Mouse (Mus musculus): ENCODE measurements around the gene Tspan15. TPM values are rescaled to one million over a fixed set of nuclear protein-coding genes. Genes with fewer than 3 reads are reported as not detected.

The Tspan15 gene
- polyA plus RNA-seq, 1 experiment, result 177 TPM

GRCm38 (mm10) chr10:62183053-62183452, 48.0 kb downstream of the Tspan15 start:
- peak; percentile 92 for DNase-seq
- TF ChIP-seq POLR2A (IDR thresholded peaks at IDR 0.05; ENCODE audit: borderline replicate concordance, extremely low read depth, low read depth, low read length) (no peak), CTCF (IDR thresholded peaks at IDR 0.05; ENCODE audit: insufficient read depth, low read length) (peak; percentile 100)
- no peaks in the 10 kb centered on the region for H3K4me1 ChIP-seq (ENCODE audit: control insufficient read depth, insufficient read depth, low read length)
- WGBS, result 1% methylated on average over 10 of the region's 10 CpGs
- no peak overlapping the region for H3K4me3 ChIP-seq (replicated peaks; ENCODE audit: extremely low read depth, low read depth, low read length)

- no peak for TF ChIP-seq CTCF (IDR thresholded peaks at IDR 0.05; ENCODE audit: insufficient read depth, low read length)
- no peak for TF ChIP-seq POLR2A (IDR thresholded peaks at IDR 0.05; ENCODE audit: borderline replicate concordance, extremely low read depth, low read depth, low read length)
- Histone ChIP-seq H3K4me3 (replicated peaks; ENCODE audit: extremely low read depth, low read depth, low read length) (no peak overlapping the region), H3K4me1 (ENCODE audit: control insufficient read depth, insufficient read depth, low read length) (no peaks in the 10 kb centered on the region)
- WGBS, result 58% methylated on average over 6 of the region's 6 CpGs
- DNase-seq, result no peak
Observed at GRCm38 (mm10) chr10:62182471-62183014, 48.5 kb downstream of the Tspan15 start.

- Histone ChIP-seq H3K4me1 (ENCODE audit: control insufficient read depth, insufficient read depth, low read length) (no peaks in the 10 kb centered on the region), H3K4me3 (replicated peaks; ENCODE audit: extremely low read depth, low read depth, low read length) (no peak overlapping the region)
- DNase-seq, result no peak
- 53% methylated on average over 3 of the region's 3 CpGs for WGBS
- TF ChIP-seq CTCF (IDR thresholded peaks at IDR 0.05; ENCODE audit: insufficient read depth, low read length) (no peak), POLR2A (IDR thresholded peaks at IDR 0.05; ENCODE audit: borderline replicate concordance, extremely low read depth, low read depth, low read length) (no peak)
Observed at GRCm38 (mm10) chr10:62181701-62182100, 49.4 kb downstream of the Tspan15 start.

- no peak for DNase-seq
- WGBS, result 80% methylated on average over 3 of the region's 3 CpGs
- no peaks in the 10 kb centered on the region for H3K4me1 ChIP-seq (ENCODE audit: control insufficient read depth, insufficient read depth, low read length)
- no peak overlapping the region for H3K4me3 ChIP-seq (replicated peaks; ENCODE audit: extremely low read depth, low read depth, low read length)
- TF ChIP-seq CTCF (IDR thresholded peaks at IDR 0.05; ENCODE audit: insufficient read depth, low read length) (no peak), POLR2A (IDR thresholded peaks at IDR 0.05; ENCODE audit: borderline replicate concordance, extremely low read depth, low read depth, low read length) (no peak)
Observed at GRCm38 (mm10) chr10:62179944-62180343, 51.1 kb downstream of the Tspan15 start.

GRCm38 (mm10) chr10:62174533-62175313, 56.3 kb downstream of the Tspan15 start:
- DNase-seq, result no peak
- TF ChIP-seq POLR2A (IDR thresholded peaks at IDR 0.05; ENCODE audit: borderline replicate concordance, extremely low read depth, low read depth, low read length) (no peak), CTCF (IDR thresholded peaks at IDR 0.05; ENCODE audit: insufficient read depth, low read length) (no peak)
- WGBS, result 64% methylated on average over 15 of the region's 15 CpGs
- H3K4me1 ChIP-seq (ENCODE audit: control insufficient read depth, insufficient read depth, low read length), result no peaks in the 10 kb centered on the region
- no peak overlapping the region for H3K4me3 ChIP-seq (replicated peaks; ENCODE audit: extremely low read depth, low read depth, low read length)

- no peak for DNase-seq
- Histone ChIP-seq H3K4me1 (ENCODE audit: control insufficient read depth, insufficient read depth, low read length) (no peaks in the 10 kb centered on the region), H3K4me3 (replicated peaks; ENCODE audit: extremely low read depth, low read depth, low read length) (no peak overlapping the region)
- WGBS, result 54% methylated on average over 9 of the region's 9 CpGs
- TF ChIP-seq POLR2A (IDR thresholded peaks at IDR 0.05; ENCODE audit: borderline replicate concordance, extremely low read depth, low read depth, low read length), result no peak
- TF ChIP-seq CTCF (IDR thresholded peaks at IDR 0.05; ENCODE audit: insufficient read depth, low read length), result no peak
Observed at GRCm38 (mm10) chr10:62173941-62174448, 57.1 kb downstream of the Tspan15 start.

GRCm38 (mm10) chr10:62172841-62173553, 58.1 kb downstream of the Tspan15 start:
- H3K4me1 ChIP-seq (ENCODE audit: control insufficient read depth, insufficient read depth, low read length), result no peaks in the 10 kb centered on the region
- DNase-seq, result no peak
- 17% methylated on average over 9 of the region's 9 CpGs for WGBS
- TF ChIP-seq POLR2A (IDR thresholded peaks at IDR 0.05; ENCODE audit: borderline replicate concordance, extremely low read depth, low read depth, low read length) (no peak), CTCF (IDR thresholded peaks at IDR 0.05; ENCODE audit: insufficient read depth, low read length) (no peak)
- H3K4me3 ChIP-seq (replicated peaks; ENCODE audit: extremely low read depth, low read depth, low read length), result no peak overlapping the region

- no peak for DNase-seq
- WGBS, result 37% methylated on average over 10 of the region's 10 CpGs
Observed at GRCm38 (mm10) chr10:62162410-62162809, 68.6 kb downstream of the Tspan15 start.

GRCm38 (mm10) chr10:62149929-62150328, 81.1 kb downstream of the Tspan15 start:
- no peaks in the 10 kb centered on the region for H3K4me1 ChIP-seq (ENCODE audit: control insufficient read depth, insufficient read depth, low read length)
- no peak for DNase-seq
- H3K4me3 ChIP-seq (replicated peaks; ENCODE audit: extremely low read depth, low read depth, low read length), result no peak overlapping the region
- 51% methylated on average over 7 of the region's 7 CpGs for WGBS
- TF ChIP-seq POLR2A (IDR thresholded peaks at IDR 0.05; ENCODE audit: borderline replicate concordance, extremely low read depth, low read depth, low read length) (no peak), CTCF (IDR thresholded peaks at IDR 0.05; ENCODE audit: insufficient read depth, low read length) (no peak)

More at GRCm38 (mm10) chr10:62162410-62162809, 68.6 kb downstream of the Tspan15 start:
- Histone ChIP-seq H3K4me3 (replicated peaks; ENCODE audit: extremely low read depth, low read depth, low read length) (no peak overlapping the region), H3K4me1 (ENCODE audit: control insufficient read depth, insufficient read depth, low read length) (no peaks in the 10 kb centered on the region)
- TF ChIP-seq CTCF (IDR thresholded peaks at IDR 0.05; ENCODE audit: insufficient read depth, low read length) (no peak), POLR2A (IDR thresholded peaks at IDR 0.05; ENCODE audit: borderline replicate concordance, extremely low read depth, low read depth, low read length) (no peak)

Data from lung, adult 2 months (tissue).